Mouse (Mus musculus) limb, embryonic 14.5 days (tissue): ENCODE data around the gene Mapkapk2. TPM values are rescaled to one million over a fixed set of nuclear protein-coding genes. Genes with fewer than 3 reads are reported as not detected.

Experiments
- ATAC-seq: fragments of 200-750 bp; cut with Nextera tagmentation; 2 replicates; pipeline ENCODE4 v1.8.0; 2017; ENCODE audit warnings: low read depth, moderate number of reproducible peaks, moderate TSS enrichment; ENCODE audit not compliant: low FRiP score
- DNase-seq: peaks from one replicate; pipeline ENCODE4 v3.0.0-alpha.2; 2015; ENCODE audit warnings: low spot score
- H3K27ac ChIP-seq: fragments of 300-500 bp; sonication (generic); replicated peaks from 2 replicates; pipeline ENCODE4 v1.5.1; 2014; ENCODE audit warnings: low read depth, mild to moderate bottlenecking, low read length, moderate library complexity, mixed read lengths
- H3K27me3 ChIP-seq: fragments of 300-500 bp; sonication (generic); 2 replicates; pipeline ENCODE4 v1.6.1; 2014; ENCODE audit warnings: low read length, mixed read lengths; ENCODE audit not compliant: control insufficient read depth, insufficient read depth
- H3K36me3 ChIP-seq: fragments of 300-500 bp; sonication (generic); 2 replicates; pipeline ENCODE4 v1.6.1; 2014; ENCODE audit warnings: mild to moderate bottlenecking, low read length, moderate library complexity, mixed read lengths; ENCODE audit not compliant: control insufficient read depth, insufficient read depth
- H3K4me1 ChIP-seq: fragments of 300-500 bp; sonication (generic); 2 replicates; pipeline ENCODE4 v1.6.1; 2014; ENCODE audit warnings: antibody characterized with exemption, low read length, mixed read lengths; ENCODE audit not compliant: control insufficient read depth, insufficient read depth
- H3K4me2 ChIP-seq: fragments of 300-500 bp; sonication (generic); replicated peaks from 2 replicates; pipeline ENCODE4 v1.6.1; 2014; ENCODE audit warnings: low read depth, mild to moderate bottlenecking, low read length, moderate library complexity; ENCODE audit not compliant: severe bottlenecking
- H3K4me3 ChIP-seq: fragments of 300-500 bp; sonication (generic); replicated peaks from 2 replicates; pipeline ENCODE4 v1.5.1; 2014; ENCODE audit warnings: low read length
- H3K9ac ChIP-seq: fragments of 300-500 bp; sonication (generic); 2 replicates; pipeline ENCODE4 v1.6.1; 2014; ENCODE audit warnings: mild to moderate bottlenecking, low read depth, low read length, moderate library complexity; ENCODE audit not compliant: severe bottlenecking
- H3K9me3 ChIP-seq: fragments of 300-500 bp; sonication (generic); 2 replicates; pipeline ENCODE4 v1.6.1; 2016; ENCODE audit warnings: low read length; ENCODE audit not compliant: control insufficient read depth
- POLR2A ChIP-seq: fragments of 200-500 bp; IDR thresholded peaks from 2 replicates; pipeline ENCODE4 v1.8.0; 2012; ENCODE audit warnings: inconsistent platforms, mild to moderate bottlenecking, moderate library complexity, borderline replicate concordance; ENCODE audit not compliant: insufficient read depth, insufficient read length; ENCODE audit errors: extremely low read depth
- WGBS: fragments of 180-500 bp; shearing (Covaris S2); extraction: QIAGEN DNeasy Blood & Tissue Kit; methylation state at CpG from one replicate; pipeline ENCODE4 v1.1.7; 2014; 5-methylcytosine and 5-hydroxymethylcytosine counted together
- polyA plus RNA-seq, 2 experiments: library from polyadenylated mRNA; depleted of rRNA in 1 of 2; stranded (reverse) in 1 of 2; unstranded in 1 of 2; fragments of >200 nt; fragmentation: Nextera tagmentation in 1 of 2; extraction: Ambion mirVana in 1 of 2; gene quantifications; 2 replicates each; pipeline versions ENCODE4 v1.2.1 to v1.2.3; 2012 to 2014

Gene Mapkapk2
- polyA plus RNA-seq, 2 experiments, result 49.9 to 60.9 TPM

DNA sequence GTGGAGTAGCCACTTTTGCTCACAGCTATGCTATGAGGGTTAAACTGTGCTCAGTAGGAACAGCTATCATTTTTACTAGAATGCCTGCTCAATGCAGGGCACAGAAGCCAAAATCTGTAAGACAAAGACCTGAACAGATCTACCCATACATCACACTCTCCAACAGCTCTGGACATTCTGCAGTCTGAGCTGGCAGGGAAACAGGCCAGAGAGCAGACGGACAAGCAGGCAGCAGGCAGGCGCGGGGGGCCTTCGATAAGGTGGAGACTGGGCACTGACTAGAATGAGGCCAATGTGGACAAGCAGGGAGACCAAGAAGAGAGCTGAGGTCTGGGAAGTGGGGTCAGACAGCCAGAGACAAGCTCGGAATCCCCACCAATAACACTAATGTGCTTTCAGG lies 37.8 kb downstream of the Mapkapk2 start:
- Histone ChIP-seq H3K4me2 (no peak overlapping the region), H3K9ac (no peak overlapping the region), H3K27ac (no peak overlapping the region), H3K9me3 (no peaks in the 10 kb centered on the region), H3K4me3 (no peak overlapping the region), H3K36me3 (peaks cover 36% of the 10 kb centered on the region), H3K27me3 (no peaks in the 10 kb centered on the region), H3K4me1 (peaks cover 8% of the 10 kb centered on the region; the same call in 1 of the 2 replicates)
- WGBS, result 88% methylated on average over 5 of the region's 5 CpGs
- ATAC-seq (no peak), DNase-seq (no peak)
- no peak for TF ChIP-seq POLR2A

DNA sequence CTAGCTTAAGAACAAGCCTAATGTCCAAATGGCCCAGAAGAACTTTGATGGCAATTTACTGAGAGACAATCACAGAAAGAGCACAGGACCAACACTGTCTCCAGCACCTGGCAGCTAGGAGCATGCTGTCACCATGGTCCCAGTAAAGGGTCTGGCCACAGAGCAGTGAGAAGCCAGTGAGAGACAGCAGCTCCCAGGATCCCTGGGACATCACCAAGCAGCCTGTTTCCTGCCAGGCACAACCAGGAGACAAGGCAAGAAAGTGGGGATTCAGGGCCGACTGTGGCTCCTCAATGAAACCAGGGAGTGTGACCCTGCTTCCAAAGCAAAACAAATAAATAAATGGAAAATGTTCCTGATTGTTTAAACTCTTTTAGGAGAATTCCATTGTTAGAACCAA lies 38.2 kb downstream of the Mapkapk2 start:
- Histone ChIP-seq H3K4me3 (no peak overlapping the region), H3K9me3 (no peaks in the 10 kb centered on the region), H3K4me1 (peaks cover 8% of the 10 kb centered on the region; the same call in 1 of the 2 replicates), H3K36me3 (peaks cover 40% of the 10 kb centered on the region), H3K9ac (no peak overlapping the region; the same call in 1 of the 2 replicates), H3K4me2 (no peak overlapping the region), H3K27ac (no peak overlapping the region), H3K27me3 (no peaks in the 10 kb centered on the region)
- no peak for DNase-seq
- WGBS, result 70% methylated on average over 1 of the region's 1 CpGs
- TF ChIP-seq POLR2A, result no peak
- no peak for ATAC-seq

DNA sequence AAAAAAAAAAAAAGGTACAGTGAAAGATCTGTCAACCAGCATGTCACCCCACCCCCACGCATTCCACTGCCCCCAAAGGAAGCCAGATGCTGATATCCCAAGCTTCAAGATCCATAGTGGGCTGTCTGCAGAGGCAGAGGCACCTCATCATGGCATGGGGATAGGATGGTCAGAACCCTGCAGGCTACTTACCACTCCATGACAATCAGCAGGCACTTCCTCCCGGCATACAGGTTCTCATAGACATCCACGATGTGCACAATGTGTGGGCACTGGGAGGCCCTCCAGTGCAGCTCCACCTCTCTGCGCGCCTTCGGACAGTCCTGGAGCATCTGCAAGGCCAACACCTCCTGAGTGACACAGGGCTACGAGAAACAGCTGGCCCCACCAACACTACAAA lies 39.2 kb downstream of the Mapkapk2 start:
- DNase-seq (no peak), ATAC-seq (no peak)
- Histone ChIP-seq H3K4me2 (no peak overlapping the region), H3K27me3 (no peaks in the 10 kb centered on the region), H3K9me3 (no peaks in the 10 kb centered on the region), H3K36me3 (peaks cover 50% of the 10 kb centered on the region), H3K4me1 (peaks cover 6% of the 10 kb centered on the region; the same call in 1 of the 2 replicates), H3K9ac (no peak overlapping the region), H3K27ac (no peak overlapping the region), H3K4me3 (no peak overlapping the region)
- WGBS, result 79% methylated on average over 7 of the region's 7 CpGs
- TF ChIP-seq POLR2A, result no peak

DNA sequence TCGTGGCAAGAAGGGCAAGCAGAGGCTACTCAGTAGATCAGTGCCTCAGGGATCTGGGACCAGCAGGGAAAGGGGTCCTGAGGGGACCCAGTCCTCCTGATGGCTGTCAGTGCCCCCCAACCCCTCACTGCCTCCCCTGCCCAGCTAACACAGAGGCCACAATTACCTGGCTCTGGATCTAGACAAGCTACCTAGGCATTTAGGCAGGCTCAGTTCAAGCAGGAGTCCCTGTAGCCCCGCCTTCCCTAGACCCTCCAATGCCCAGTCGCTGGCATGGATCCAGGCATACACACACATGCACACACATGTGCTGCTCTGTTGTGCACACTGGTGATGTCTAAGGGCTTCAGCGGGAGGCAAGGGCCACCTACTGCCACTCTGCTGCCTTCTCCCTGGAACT lies 43.4 kb downstream of the Mapkapk2 start:
- Histone ChIP-seq H3K4me1 (0 out of 2 replicates have a peak, but pooled peaks cover 3% of the 10 kb centered on the region), H3K4me2 (no peak overlapping the region), H3K4me3 (no peak overlapping the region), H3K27me3 (no peaks in the 10 kb centered on the region), H3K27ac (no peak overlapping the region), H3K36me3 (peaks cover 62% of the 10 kb centered on the region), H3K9me3 (no peaks in the 10 kb centered on the region), H3K9ac (no peak overlapping the region)
- WGBS, result 81% methylated on average over 4 of the region's 4 CpGs
- TF ChIP-seq POLR2A, result no peak
- ATAC-seq, result no peak
- DNase-seq, result no peak

DNA sequence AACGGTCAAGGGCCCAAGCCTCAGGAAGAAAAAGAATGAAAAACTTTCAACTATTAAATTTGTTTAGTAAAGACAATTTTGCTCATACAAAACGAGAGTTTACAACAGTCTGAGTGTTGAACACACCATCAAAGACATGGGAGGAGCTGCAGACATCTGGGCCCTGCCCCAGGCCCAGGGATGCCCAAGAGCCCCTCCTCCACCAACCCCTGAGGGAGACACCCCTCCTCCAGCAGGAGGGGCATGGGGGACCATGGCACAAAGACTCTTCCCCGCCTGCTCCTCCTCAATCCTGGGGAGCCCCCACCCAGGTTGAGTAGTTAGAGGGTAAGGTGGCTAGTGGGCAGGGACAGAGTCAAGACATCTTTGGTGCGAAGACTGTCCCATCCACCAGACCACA lies 44.0 kb downstream of the Mapkapk2 start:
- Histone ChIP-seq H3K27ac (no peak overlapping the region), H3K9ac (0 out of 2 replicates have a peak overlapping the region, but pooled peaks have one; percentile 9), H3K4me1 (no peaks in the 10 kb centered on the region), H3K4me2 (no peak overlapping the region), H3K36me3 (peaks cover 62% of the 10 kb centered on the region), H3K4me3 (no peak overlapping the region), H3K9me3 (no peaks in the 10 kb centered on the region), H3K27me3 (no peaks in the 10 kb centered on the region)
- DNase-seq (no peak), ATAC-seq (no peak)
- TF ChIP-seq POLR2A, result no peak
- 55% methylated on average over 4 of the region's 4 CpGs for WGBS
